9 mouse cellular contexts compared by ENCODE assay signal in the genomic region with DNA sequence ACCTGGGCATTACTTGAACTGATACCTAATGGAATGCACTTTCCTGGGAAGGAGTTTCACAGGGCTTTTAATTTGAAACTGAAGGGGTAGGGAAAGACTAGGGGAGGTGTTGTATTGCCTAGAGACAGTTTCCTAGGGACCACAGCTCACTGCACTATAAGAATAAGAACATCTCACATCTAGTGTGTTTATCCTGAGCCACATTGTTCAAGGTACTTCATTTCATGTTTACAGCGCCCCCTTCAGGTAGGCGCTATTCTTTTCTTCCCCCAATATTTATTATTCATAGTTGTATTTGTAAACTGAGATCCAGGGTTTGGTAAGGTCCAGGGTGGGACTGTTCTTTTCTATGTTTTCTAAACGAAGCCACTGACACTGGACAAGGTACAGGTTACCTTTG. TPM values are rescaled to one million over a fixed set of nuclear protein-coding genes. Genes with fewer than 3 reads are reported as not detected.
DNase-seq lines count a peak whose midpoint lies in the region; ATAC-seq and TF ChIP-seq lines count a peak whose summit lies in the region.
"Had no signal": no experiment of that assay in that cellular context is flagged by ENCODE, and none has a peak within 500 bp of the region (broad histone marks: within the 10 kb centered on the region; RNA-seq: fewer than 3 reads in every experiment).

No protein-coding gene starts in this region.

- H3K9ac ChIP-seq in midbrain, embryonic 16.5 days (ENCODE audit: low read depth, low read length), result no peak overlapping the region
- H3K9ac ChIP-seq: liver, embryonic 13.5 days had no signal

- H3K27me3 ChIP-seq in midbrain, embryonic 16.5 days (ENCODE audit: control insufficient read depth, insufficient read depth, low read depth, low read length), result no peaks in the 10 kb centered on the region
- H3K27me3 ChIP-seq: liver, embryonic 13.5 days had no signal

- peak; percentile 84 for ATAC-seq in inflammation-experienced regulatory T-cells, adult 6 months
- ATAC-seq in midbrain, embryonic 16.5 days, result no peak

- peak; percentile 56 for TF ChIP-seq CTCF in left cerebral cortex, adult 2 months (IDR thresholded peaks at IDR 0.05)

- no peaks in the 10 kb centered on the region for H3K9me3 ChIP-seq in midbrain, embryonic 16.5 days (replicated peaks; ENCODE audit: control insufficient read depth, low read length, poor library complexity, severe bottlenecking)
- H3K9me3 ChIP-seq: liver, embryonic 13.5 days had no signal

- H3K27ac ChIP-seq in left cerebral cortex, adult 2 months, result no peak overlapping the region
- no peak overlapping the region for H3K27ac ChIP-seq in midbrain, embryonic 16.5 days (ENCODE audit: low read length)
- H3K27ac ChIP-seq: liver, embryonic 13.5 days had no signal

- H3K4me2 ChIP-seq in midbrain, embryonic 16.5 days (ENCODE audit: low read length), result no peak overlapping the region
- H3K4me2 ChIP-seq: liver, embryonic 13.5 days had no signal

- WGBS in midbrain, embryonic 16.5 days, result 6% methylated on average over 3 of the region's 3 CpGs

- no peaks in the 10 kb centered on the region for H3K36me3 ChIP-seq in midbrain, embryonic 16.5 days (ENCODE audit: control insufficient read depth, insufficient read depth, low read length)
- H3K36me3 ChIP-seq: liver, embryonic 13.5 days had no signal

- H3K4me3 ChIP-seq in left cerebral cortex, adult 2 months, result no peak overlapping the region
- H3K4me3 ChIP-seq in midbrain, embryonic 16.5 days (ENCODE audit: low read depth, low read length), result no peak overlapping the region
- H3K4me3 ChIP-seq: liver, embryonic 13.5 days had no signal

- DNase-seq in left cerebral cortex, adult 2 months (ENCODE audit: extremely low spot score in 1 of 2, low spot score in 2 of 2), result no peak
- no peak for DNase-seq in left cerebral cortex, adult 18-20 months (ENCODE audit: low spot score in 2 of 2)
- DNase-seq in MEL-GATA-1-ER (ENCODE audit: extremely low read depth, low read depth), result peak; percentile 45
- peak; percentile 63 for DNase-seq in thymus, postnatal 0 days (ENCODE audit: low spot score)
- DNase-seq in frontal cortex, postnatal 36 days (ENCODE audit: low spot score in 2 of 2), result no peak
- DNase-seq: kidney, postnatal 14 days; liver, embryonic 13.5 days had no signal

- intact Hi-C loops in left cerebral cortex, adult 2 months (cut with DNase I), result no loop called here

- no peaks in the 10 kb centered on the region for H3K4me1 ChIP-seq in midbrain, embryonic 16.5 days (ENCODE audit: control insufficient read depth, insufficient read depth, low read length)

RNA-seq across cellular contexts. Expression of gene Slc27a5, which starts 5.8 kb away (rescaled TPM):
- under 1 TPM in 1 of 2 experiments, not detected in 1; 0.44 TPM for total RNA-seq in left cerebral cortex, adult 2 months (2021)
- under 1 TPM in 1 of 2 experiments, not detected in 1; 0.28 TPM for total RNA-seq in left cerebral cortex, adult 18-20 months (2021)
- 1 to 10 TPM in 1 of 3 experiments, under 1 TPM in 2; 0.41 to 1.2 (median 0.64) TPM for polyA plus RNA-seq in inflammation-experienced regulatory T-cells, adult 6 months (2017; shearing (Covaris generic))
- polyA plus RNA-seq in thymus, postnatal 0 days (2015; fragmentation: Nextera tagmentation; extraction: Ambion mirVana), result 0.06 and 0.08 TPM in 2 replicates
- 0.24 and 0.43 TPM in 2 replicates for polyA plus RNA-seq in midbrain, embryonic 16.5 days (2015; fragmentation: Nextera tagmentation; extraction: Ambion mirVana)

RNA-seq across cellular contexts. Expression of gene Trim28, which starts 6.7 kb away (rescaled TPM):
- total RNA-seq in left cerebral cortex, adult 2 months (2021), result 100 to 1,000 TPM; 220 to 221 TPM
- total RNA-seq in left cerebral cortex, adult 18-20 months (2021), result 100 to 1,000 TPM; 206 to 207 TPM
- polyA plus RNA-seq in inflammation-experienced regulatory T-cells, adult 6 months (2017; shearing (Covaris generic)), result 10 to 100 TPM; 42.1 to 76.8 (median 57.0) TPM
- polyA plus RNA-seq in thymus, postnatal 0 days (2015; fragmentation: Nextera tagmentation; extraction: Ambion mirVana), result 236 and 274 TPM in 2 replicates
- 184 and 195 TPM in 2 replicates for polyA plus RNA-seq in midbrain, embryonic 16.5 days (2015; fragmentation: Nextera tagmentation; extraction: Ambion mirVana)

RNA-seq across cellular contexts. Expression of gene Zfp446, which starts 14.6 kb away (rescaled TPM):
- total RNA-seq in left cerebral cortex, adult 2 months (2021), result 1 to 10 TPM; 7.9 to 9.0 TPM
- total RNA-seq in left cerebral cortex, adult 18-20 months (2021), result 1 to 10 TPM; 7.9 to 8.1 TPM
- 1 to 10 TPM; 2.7 to 5.9 (median 4.1) TPM for polyA plus RNA-seq in inflammation-experienced regulatory T-cells, adult 6 months (2017; shearing (Covaris generic))
- polyA plus RNA-seq in thymus, postnatal 0 days (2015; fragmentation: Nextera tagmentation; extraction: Ambion mirVana), result 5.7 and 5.8 TPM in 2 replicates
- 13.1 and 13.8 TPM in 2 replicates for polyA plus RNA-seq in midbrain, embryonic 16.5 days (2015; fragmentation: Nextera tagmentation; extraction: Ambion mirVana)

RNA-seq across cellular contexts. Expression of gene Zbtb45, which starts 17.6 kb away (rescaled TPM):
- total RNA-seq in left cerebral cortex, adult 2 months (2021), result 10 to 100 TPM; 34.0 to 35.8 TPM
- total RNA-seq in left cerebral cortex, adult 18-20 months (2021), result 10 to 100 TPM; 35.3 to 38.3 TPM
- polyA plus RNA-seq in inflammation-experienced regulatory T-cells, adult 6 months (2017; shearing (Covaris generic)), result 1 to 10 TPM; 5.4 to 8.0 (median 6.5) TPM
- 27.8 and 30.8 TPM in 2 replicates for polyA plus RNA-seq in thymus, postnatal 0 days (2015; fragmentation: Nextera tagmentation; extraction: Ambion mirVana)
- 44.0 and 44.8 TPM in 2 replicates for polyA plus RNA-seq in midbrain, embryonic 16.5 days (2015; fragmentation: Nextera tagmentation; extraction: Ambion mirVana)

RNA-seq across cellular contexts. Expression of gene Zfp324, which starts 26.6 kb away (rescaled TPM):
- total RNA-seq in left cerebral cortex, adult 2 months (2021), result 10 to 100 TPM; 11.0 TPM
- total RNA-seq in left cerebral cortex, adult 18-20 months (2021), result 1 to 10 TPM; 9.4 to 9.6 TPM
- polyA plus RNA-seq in inflammation-experienced regulatory T-cells, adult 6 months (2017; shearing (Covaris generic)), result 1 to 10 TPM; 1.8 to 3.6 (median 2.6) TPM
- 4.9 and 5.0 TPM in 2 replicates for polyA plus RNA-seq in thymus, postnatal 0 days (2015; fragmentation: Nextera tagmentation; extraction: Ambion mirVana)
- 14.5 and 14.9 TPM in 2 replicates for polyA plus RNA-seq in midbrain, embryonic 16.5 days (2015; fragmentation: Nextera tagmentation; extraction: Ambion mirVana)

Comparison
In these comparisons a context has a peak if more than half of its experiments do, and no peak if none do; other contexts are left out.
1. DNase-seq: peak in MEL-GATA-1-ER (single experiment) and thymus, postnatal 0 days (single experiment); none in left cerebral cortex, adult 2 months (0 of 2), left cerebral cortex, adult 18-20 months (0 of 2) and frontal cortex, postnatal 36 days (0 of 2).